7 mouse cellular contexts compared by ENCODE assay signal in genomic region chr1:155097931-155098485, GRCm38 (mm10). TPM values are rescaled to one million over a fixed set of nuclear protein-coding genes. Genes with fewer than 3 reads are reported as not detected.
DNase-seq lines count a peak whose midpoint lies in the region; ATAC-seq and TF ChIP-seq lines count a peak whose summit lies in the region.

No protein-coding gene starts in this region.

- H3K27ac ChIP-seq in embryonic facial prominence, embryonic 12.5 days, result peak overlapping the region; percentile 86
- peak overlapping the region; percentile 89 for H3K27ac ChIP-seq in heart, embryonic 15.5 days
- no peak overlapping the region; the same call in 1 of the 2 replicates for H3K27ac ChIP-seq in limb, embryonic 11.5 days (replicated peaks; ENCODE audit: low read depth, low read length)
- peak overlapping the region; percentile 78 for H3K27ac ChIP-seq in midbrain, embryonic 12.5 days (replicated peaks)
- peak overlapping the region; percentile 89 for H3K27ac ChIP-seq in stomach, embryonic 15.5 days

- H3K79me3 ChIP-seq in C2C12 (ENCODE audit: low read depth), result peaks cover 35% of the 10 kb centered on the region

- no peak for TF ChIP-seq CTCF in C2C12 (IDR thresholded peaks at IDR 0.05; ENCODE audit: control insufficient read depth, insufficient read depth, insufficient read length)

- H3ac ChIP-seq in C2C12 (ENCODE audit: control insufficient read depth, insufficient read length, low read depth), result peak overlapping the region; percentile 95

- H3K4me1 ChIP-seq in embryonic facial prominence, embryonic 12.5 days, result peaks cover 19% of the 10 kb centered on the region
- peaks cover 39% of the 10 kb centered on the region for H3K4me1 ChIP-seq in heart, embryonic 15.5 days (replicated peaks)
- H3K4me1 ChIP-seq in limb, embryonic 11.5 days (ENCODE audit: control insufficient read depth, insufficient read depth, low read length), result peaks cover 7% of the 10 kb centered on the region; the same call in 1 of the 2 replicates
- H3K4me1 ChIP-seq in midbrain, embryonic 12.5 days, result peaks cover 35% of the 10 kb centered on the region
- H3K4me1 ChIP-seq in stomach, embryonic 15.5 days, result peaks cover 18% of the 10 kb centered on the region

- H3K27me3 ChIP-seq in C2C12 (ENCODE audit: control insufficient read depth, insufficient read depth, insufficient read length), result no peaks in the 10 kb centered on the region
- H3K27me3 ChIP-seq in embryonic facial prominence, embryonic 12.5 days, result no peaks in the 10 kb centered on the region
- H3K27me3 ChIP-seq in heart, embryonic 15.5 days, result no peaks in the 10 kb centered on the region
- no peaks in the 10 kb centered on the region for H3K27me3 ChIP-seq in limb, embryonic 11.5 days (ENCODE audit: control insufficient read depth, insufficient read depth, low read length)
- peaks cover 4% of the 10 kb centered on the region for H3K27me3 ChIP-seq in midbrain, embryonic 12.5 days
- H3K27me3 ChIP-seq in stomach, embryonic 15.5 days (replicated peaks), result no peaks in the 10 kb centered on the region

- H3K4me2 ChIP-seq in embryonic facial prominence, embryonic 12.5 days (replicated peaks), result peak overlapping the region; percentile 84
- peak overlapping the region; percentile 76 for H3K4me2 ChIP-seq in heart, embryonic 15.5 days
- peak overlapping the region; percentile 83 for H3K4me2 ChIP-seq in limb, embryonic 11.5 days (ENCODE audit: low read depth, severe bottlenecking)
- peak overlapping the region; percentile 70 for H3K4me2 ChIP-seq in midbrain, embryonic 12.5 days (replicated peaks)
- peak overlapping the region; percentile 67 for H3K4me2 ChIP-seq in stomach, embryonic 15.5 days

- no peaks in the 10 kb centered on the region for H3K9me3 ChIP-seq in embryonic facial prominence, embryonic 12.5 days
- H3K9me3 ChIP-seq in heart, embryonic 15.5 days (replicated peaks), result no peaks in the 10 kb centered on the region
- H3K9me3 ChIP-seq in limb, embryonic 11.5 days (ENCODE audit: control insufficient read depth, low read length), result no peaks in the 10 kb centered on the region
- H3K9me3 ChIP-seq in midbrain, embryonic 12.5 days, result no peaks in the 10 kb centered on the region
- H3K9me3 ChIP-seq in stomach, embryonic 15.5 days, result no peaks in the 10 kb centered on the region

- peak overlapping the region; percentile 100 for H3K9ac ChIP-seq in embryonic facial prominence, embryonic 12.5 days
- peak overlapping the region; percentile 99 for H3K9ac ChIP-seq in heart, embryonic 15.5 days
- H3K9ac ChIP-seq in limb, embryonic 11.5 days (ENCODE audit: low read length), result peak overlapping the region; percentile 97
- H3K9ac ChIP-seq in midbrain, embryonic 12.5 days (replicated peaks), result peak overlapping the region; percentile 97
- peak overlapping the region; percentile 99 for H3K9ac ChIP-seq in stomach, embryonic 15.5 days

- peaks cover 45% of the 10 kb centered on the region for H3K79me2 ChIP-seq in C2C12 (ENCODE audit: control insufficient read depth, insufficient read depth)

- H3K4me3 ChIP-seq in C2C12 (ENCODE audit: insufficient read depth, poor library complexity, severe bottlenecking), result peak overlapping the region; percentile 92
- peak overlapping the region; percentile 98 for H3K4me3 ChIP-seq in embryonic facial prominence, embryonic 12.5 days
- H3K4me3 ChIP-seq in heart, embryonic 15.5 days, result peak overlapping the region; percentile 94
- peak overlapping the region; percentile 98 for H3K4me3 ChIP-seq in limb, embryonic 11.5 days (ENCODE audit: low read depth, low read length)
- H3K4me3 ChIP-seq in midbrain, embryonic 12.5 days, result peak overlapping the region; percentile 71
- H3K4me3 ChIP-seq in stomach, embryonic 15.5 days (replicated peaks), result peak overlapping the region; percentile 96

- under 1% methylated on average over 33 of the region's 33 CpGs for WGBS in embryonic facial prominence, embryonic 12.5 days
- WGBS in heart, embryonic 15.5 days, result under 1% methylated on average over 33 of the region's 33 CpGs
- under 1% methylated on average over 33 of the region's 33 CpGs for WGBS in limb, embryonic 11.5 days
- under 1% methylated on average over 33 of the region's 33 CpGs for WGBS in midbrain, embryonic 12.5 days
- under 1% methylated on average over 33 of the region's 33 CpGs for WGBS in stomach, embryonic 15.5 days

- no peak for ATAC-seq in embryonic facial prominence, embryonic 12.5 days (ENCODE audit: insufficient number of reproducible peaks, insufficient read depth, low FRiP score, low TSS enrichment)
- ATAC-seq in heart, embryonic 15.5 days (replicated peaks; ENCODE audit: insufficient number of reproducible peaks, insufficient read depth, low FRiP score, low read depth), result 0 out of 2 replicates have a peak, but pooled peaks have one; percentile 6
- ATAC-seq in limb, embryonic 11.5 days (ENCODE audit: insufficient number of reproducible peaks, low FRiP score, low TSS enrichment, low read depth), result no peak
- ATAC-seq in midbrain, embryonic 12.5 days (ENCODE audit: low FRiP score, low read depth), result no peak
- ATAC-seq in stomach, embryonic 15.5 days (ENCODE audit: insufficient read depth, low FRiP score, low read depth), result no peak

- DNase-seq in ES-CJ7 (ENCODE audit: low read depth, low spot score), result peak; percentile 57
- peak; percentile 55 for DNase-seq in limb, embryonic 11.5 days (ENCODE audit: low spot score)

- H3K36me3 ChIP-seq in C2C12 (ENCODE audit: control insufficient read depth, insufficient read depth), result peaks cover 13% of the 10 kb centered on the region
- H3K36me3 ChIP-seq in embryonic facial prominence, embryonic 12.5 days, result no peaks in the 10 kb centered on the region
- no peaks in the 10 kb centered on the region for H3K36me3 ChIP-seq in heart, embryonic 15.5 days
- no peaks in the 10 kb centered on the region for H3K36me3 ChIP-seq in limb, embryonic 11.5 days (ENCODE audit: control insufficient read depth, insufficient read depth, low read length)
- no peaks in the 10 kb centered on the region for H3K36me3 ChIP-seq in midbrain, embryonic 12.5 days
- H3K36me3 ChIP-seq in stomach, embryonic 15.5 days, result no peaks in the 10 kb centered on the region

TF ChIP-seq in C2C12, 6 proteins besides CTCF, POLR2A, EP300 and RAD21:
- no peak for TF ChIP-seq MAX (IDR thresholded peaks at IDR 0.05)

RNA-seq across cellular contexts. Expression of gene Ier5, which starts 1.4 kb away (rescaled TPM):
- polyA plus RNA-seq in C2C12 (2012; fragmentation: generic; extraction: Trizol), result 24.4 TPM
- 17.3 and 19.9 TPM in 2 replicates for polyA plus RNA-seq in embryonic facial prominence, embryonic 12.5 days (2016; fragmentation: Nextera tagmentation; extraction: Ambion mirVana)
- polyA plus RNA-seq in heart, embryonic 15.5 days (2015; fragmentation: Nextera tagmentation; extraction: Ambion mirVana), result 5.0 and 5.5 TPM in 2 replicates
- polyA plus RNA-seq in limb, embryonic 11.5 days (2014; fragmentation: Nextera tagmentation; extraction: Ambion mirVana), result 12.4 and 15.0 TPM in 2 replicates
- polyA plus RNA-seq in midbrain, embryonic 12.5 days (2016; fragmentation: Nextera tagmentation; extraction: Ambion mirVana), result 12.8 and 14.6 TPM in 2 replicates
- 5.8 TPM in 2 replicates for polyA plus RNA-seq in stomach, embryonic 15.5 days (2015; fragmentation: Nextera tagmentation; extraction: Ambion mirVana)

RNA-seq across cellular contexts. Expression of gene Mr1, which starts 48.6 kb away (rescaled TPM):
- polyA plus RNA-seq in C2C12 (2012; fragmentation: generic; extraction: Trizol), result 1.1 TPM
- 4.6 and 6.2 TPM in 2 replicates for polyA plus RNA-seq in embryonic facial prominence, embryonic 12.5 days (2016; fragmentation: Nextera tagmentation; extraction: Ambion mirVana)
- polyA plus RNA-seq in heart, embryonic 15.5 days (2015; fragmentation: Nextera tagmentation; extraction: Ambion mirVana), result 6.6 and 7.1 TPM in 2 replicates
- polyA plus RNA-seq in limb, embryonic 11.5 days (2014; fragmentation: Nextera tagmentation; extraction: Ambion mirVana), result 2.9 and 3.1 TPM in 2 replicates
- polyA plus RNA-seq in midbrain, embryonic 12.5 days (2016; fragmentation: Nextera tagmentation; extraction: Ambion mirVana), result 0.46 and 0.54 TPM in 2 replicates
- polyA plus RNA-seq in stomach, embryonic 15.5 days (2015; fragmentation: Nextera tagmentation; extraction: Ambion mirVana), result 6.4 and 7.8 TPM in 2 replicates
